Mouse (Mus musculus) layer of hippocampus, postnatal 25 days (tissue): ENCODE measurements around the gene Specc1l. TPM values are rescaled to one million over a fixed set of nuclear protein-coding genes. Genes with fewer than 3 reads are reported as not detected.
A peak's percentile ranks its signal among the peaks of the same experiment; 100 is the strongest.

Experiments
- DNase-seq, 2 experiments: peaks; one replicate each; pipeline ENCODE4 v3.0.0; 2022; ENCODE audit warnings: mixed read lengths in 2 of 2, low spot score in 1 of 2; ENCODE audit errors: extremely low spot score in 1 of 2
- total RNA-seq, 2 experiments: library from RNA; stranded (reverse); gene quantifications; 2 replicates each; pipeline ENCODE4 v1.2.3; 2021

The Specc1l gene
- 10 to 100 TPM; 42.8 to 44.9 TPM for total RNA-seq

- DNase-seq = peak; percentile 89 to 94
These were observed at the start of gene Specc1l for GRCm38 (mm10) chr10:75211807-75212645. Specc1l (plus strand) TSS chr10:75212073.

GRCm38 (mm10) chr10:75165825-75166481 is 45.9 kb upstream of the Specc1l start:
- no peak for DNase-seq

- DNase-seq = no peak
These were observed 45.3 kb upstream of the Specc1l start for GRCm38 (mm10) chr10:75166601-75167000.

GRCm38 (mm10) chr10:75170207-75170850 is 41.5 kb upstream of the Specc1l start:
- no peak for DNase-seq

- DNase-seq = no peak
These were observed 38.8 kb upstream of the Specc1l start for GRCm38 (mm10) chr10:75173056-75173455.

- DNase-seq = no peak
These were observed 38.2 kb upstream of the Specc1l start for GRCm38 (mm10) chr10:75173712-75174111.

- DNase-seq = no peak
These were observed 35.4 kb upstream of the Specc1l start for GRCm38 (mm10) chr10:75176494-75176893.

- peak in 1 of 2 experiments; percentile 5 for DNase-seq
These were observed 33.0 kb upstream of the Specc1l start for GRCm38 (mm10) chr10:75178911-75179310.

GRCm38 (mm10) chr10:75182151-75182774 is 29.6 kb upstream of the Specc1l start:
- DNase-seq = peak; percentile 70 to 78

GRCm38 (mm10) chr10:75184826-75185225 is 27.0 kb upstream of the Specc1l start:
- no peak for DNase-seq

GRCm38 (mm10) chr10:75186551-75186950 is 25.3 kb upstream of the Specc1l start:
- no peak for DNase-seq

GRCm38 (mm10) chr10:75187366-75188056 is 24.4 kb upstream of the Specc1l start:
- DNase-seq = no peak

- DNase-seq = no peak
These were observed 20.2 kb upstream of the Specc1l start for GRCm38 (mm10) chr10:75191647-75192046.

- DNase-seq = no peak
These were observed 14.1 kb upstream of the Specc1l start for GRCm38 (mm10) chr10:75197817-75198216.

- no peak for DNase-seq
These were observed 11.1 kb upstream of the Specc1l start for GRCm38 (mm10) chr10:75200733-75201132.

- no peak for DNase-seq
These were observed 5.7 kb upstream of the Specc1l start for GRCm38 (mm10) chr10:75206192-75206591.

GRCm38 (mm10) chr10:75210841-75211240 is 1.0 kb upstream of the Specc1l start:
- DNase-seq = no peak

GRCm38 (mm10) chr10:75212981-75213380 is 1.1 kb downstream of the Specc1l start:
- peak in 1 of 2 experiments; percentile 27 for DNase-seq

- no peak for DNase-seq
These were observed 8.8 kb downstream of the Specc1l start for GRCm38 (mm10) chr10:75220722-75221121.

- DNase-seq = no peak
These were observed 10.2 kb downstream of the Specc1l start for GRCm38 (mm10) chr10:75221936-75222610.
